Mouse (Mus musculus) kidney, postnatal 0 days (tissue): ENCODE measurements around the gene Cep41. TPM values are rescaled to one million over a fixed set of nuclear protein-coding genes. Genes with fewer than 3 reads are reported as not detected.

Source experiments
- ATAC-seq: fragments of 200-750 bp; cut with Nextera tagmentation; replicated peaks from 2 replicates; pipeline ENCODE4 v1.8.0; 2017; ENCODE audit warnings: low read depth, moderate number of reproducible peaks, moderate TSS enrichment, moderate library complexity; ENCODE audit not compliant: low FRiP score
- DNase-seq: peaks from one replicate; pipeline ENCODE4 v3.0.0-alpha.2; 2016; ENCODE audit warnings: low spot score
- H3K27ac ChIP-seq: fragments of 300-500 bp; sonication (generic); 2 replicates; pipeline ENCODE4 v1.5.1; 2014; ENCODE audit warnings: mild to moderate bottlenecking
- H3K27me3 ChIP-seq: fragments of 300-500 bp; sonication (generic); 2 replicates; pipeline ENCODE4 v1.6.1; 2014; ENCODE audit warnings: low read length, mixed read lengths; ENCODE audit not compliant: insufficient read depth
- H3K36me3 ChIP-seq: fragments of 300-500 bp; sonication (generic); 2 replicates; pipeline ENCODE4 v1.6.1; 2014; ENCODE audit warnings: low read length, mixed read lengths; ENCODE audit not compliant: insufficient read depth
- H3K4me1 ChIP-seq: fragments of 300-500 bp; sonication (generic); replicated peaks from 2 replicates; pipeline ENCODE4 v1.6.1; 2014; ENCODE audit warnings: antibody characterized with exemption, low read length, mixed read lengths; ENCODE audit not compliant: insufficient read depth
- H3K4me2 ChIP-seq: fragments of 300-500 bp; sonication (generic); 2 replicates; pipeline ENCODE4 v1.6.1; 2014; ENCODE audit warnings: mild to moderate bottlenecking, low read length, moderate library complexity, mixed read lengths
- H3K4me3 ChIP-seq: fragments of 300-500 bp; sonication (generic); replicated peaks from 2 replicates; pipeline ENCODE4 v1.5.1; 2014; ENCODE audit warnings: low read depth, low read length
- H3K9ac ChIP-seq: fragments of 300-500 bp; sonication (generic); 2 replicates; pipeline ENCODE4 v1.6.1; 2014; ENCODE audit warnings: low read depth, low read length
- H3K9me3 ChIP-seq: fragments of 300-500 bp; sonication (generic); replicated peaks from 2 replicates; pipeline ENCODE4 v1.6.1; 2016; ENCODE audit warnings: low read length, inconsistent platforms, mixed read lengths
- CTCF ChIP-seq: IDR thresholded peaks from 2 replicates; pipeline ENCODE4 v1.5.1; 2016; ENCODE audit warnings: antibody characterized with exemption, low read depth, mild to moderate bottlenecking, moderate library complexity
- WGBS: fragments of 180-500 bp; shearing (Covaris S2); extraction: QIAGEN DNeasy Blood & Tissue Kit; methylation state at CpG from one replicate; pipeline ENCODE4 v1.1.7; 2014; 5-methylcytosine and 5-hydroxymethylcytosine counted together
- polyA plus RNA-seq: library from polyadenylated mRNA; unstranded; fragments of >200 nt; fragmentation: Nextera tagmentation; extraction: Ambion mirVana; gene quantifications from 2 replicates; pipeline ENCODE4 v1.2.1, GENCODE M21; 2015

The Cep41 gene
- polyA plus RNA-seq, 1 experiment from 2014 or later: 12.1 TPM

- H3K4me3 ChIP-seq: no peak overlapping the region
- DNase-seq (no peak), ATAC-seq (no peak)
- H3K4me2 ChIP-seq: no peak overlapping the region
- no peak overlapping the region for H3K27ac ChIP-seq
- H3K27me3 ChIP-seq: no peaks in the 10 kb centered on the region
- H3K36me3 ChIP-seq: no peaks in the 10 kb centered on the region
- 62% methylated on average over 3 of the region's 3 CpGs for WGBS
- H3K9ac ChIP-seq: no peak overlapping the region
- no peak for TF ChIP-seq CTCF
- 0 out of 2 replicates have a peak, but pooled peaks cover 3% of the 10 kb centered on the region for H3K4me1 ChIP-seq
- H3K9me3 ChIP-seq: no peaks in the 10 kb centered on the region
These were observed 49.1 kb downstream of the Cep41 start for GRCm38 (mm10) chr6:30644462-30644861.

- TF ChIP-seq CTCF: no peak
- H3K9me3 ChIP-seq: no peaks in the 10 kb centered on the region
- peak; percentile 72 for DNase-seq
- H3K4me1 ChIP-seq: 0 out of 2 replicates have a peak, but pooled peaks cover 3% of the 10 kb centered on the region
- 36% methylated on average over 12 of the region's 12 CpGs for WGBS
- H3K4me3 ChIP-seq: no peak overlapping the region
- 0 out of 2 replicates have a peak, but pooled peaks have one; percentile 33 for ATAC-seq
- H3K27me3 ChIP-seq: no peaks in the 10 kb centered on the region
- H3K9ac ChIP-seq: no peak overlapping the region
- no peak overlapping the region for H3K4me2 ChIP-seq
- H3K27ac ChIP-seq: no peak overlapping the region
- no peaks in the 10 kb centered on the region for H3K36me3 ChIP-seq
These were observed 49.7 kb downstream of the Cep41 start for GRCm38 (mm10) chr6:30643694-30644460.

- ATAC-seq: no peak
- no peak within 1 kb of the TSS for H3K27ac ChIP-seq
- no peak for TF ChIP-seq CTCF
These were observed 54.8 kb downstream of the Cep41 start, which contains the start of gene Cpa1 for GRCm38 (mm10) chr6:30638674-30639268. TSS of gene Cpa1 (plus strand) at chr6:30639218.

GRCm38 (mm10) chr6:30636186-30636842 is 57.2 kb downstream of the Cep41 start:
- no peaks in the 10 kb centered on the region for H3K27me3 ChIP-seq
- peak overlapping the region; percentile 84 for H3K27ac ChIP-seq
- no peaks in the 10 kb centered on the region for H3K9me3 ChIP-seq
- DNase-seq (peak; percentile 63), ATAC-seq (0 out of 2 replicates have a peak, but pooled peaks have one; percentile 33)
- WGBS: 29% methylated on average over 4 of the region's 4 CpGs
- H3K9ac ChIP-seq: no peak overlapping the region
- H3K36me3 ChIP-seq: no peaks in the 10 kb centered on the region
- H3K4me2 ChIP-seq: no peak overlapping the region
- no peak overlapping the region for H3K4me3 ChIP-seq
- no peak for TF ChIP-seq CTCF
- peaks cover 18% of the 10 kb centered on the region for H3K4me1 ChIP-seq

More at GRCm38 (mm10) chr6:30638674-30639268, 54.8 kb downstream of the Cep41 start, which contains the start of gene Cpa1:
- Histone ChIP-seq H3K4me2 (no peak within 1 kb of the TSS), H3K4me1 (peaks cover 20% of the 10 kb centered on the region), H3K9ac (no peak within 1 kb of the TSS), H3K4me3 (no peak within 1 kb of the TSS), H3K27me3 (no peaks in the 10 kb centered on the region), H3K36me3 (no peaks in the 10 kb centered on the region), H3K9me3 (no peaks in the 10 kb centered on the region)
- 65% methylated on average over 5 of the region's 5 CpGs for WGBS
- DNase-seq: no peak

- Histone ChIP-seq H3K4me1 (peaks cover 18% of the 10 kb centered on the region), H3K9ac (no peak overlapping the region), H3K4me3 (no peak overlapping the region), H3K27ac (no peak overlapping the region), H3K27me3 (no peaks in the 10 kb centered on the region), H3K9me3 (no peaks in the 10 kb centered on the region), H3K4me2 (no peak overlapping the region), H3K36me3 (no peaks in the 10 kb centered on the region)
- no peak for TF ChIP-seq CTCF
- DNase-seq (no peak), ATAC-seq (no peak)
- 21% methylated on average over 8 of the region's 8 CpGs for WGBS
These were observed 58.1 kb downstream of the Cep41 start for GRCm38 (mm10) chr6:30635361-30635862.

- WGBS: 90% methylated on average over 1 of the region's 1 CpGs
- Histone ChIP-seq H3K27ac (no peak overlapping the region), H3K9ac (no peak overlapping the region), H3K36me3 (no peaks in the 10 kb centered on the region), H3K4me3 (no peak overlapping the region), H3K4me2 (no peak overlapping the region), H3K4me1 (no peaks in the 10 kb centered on the region), H3K9me3 (no peaks in the 10 kb centered on the region), H3K27me3 (no peaks in the 10 kb centered on the region)
- DNase-seq (no peak), ATAC-seq (no peak)
- no peak for TF ChIP-seq CTCF
These were observed 63.6 kb downstream of the Cep41 start for GRCm38 (mm10) chr6:30629989-30630388.
